Mouse (Mus musculus) erythroid progenitor cell, adult 5-6 weeks (primary cell): ENCODE results near the gene Amdhd1. TPM values are rescaled to one million over a fixed set of nuclear protein-coding genes. Genes with fewer than 3 reads are reported as not detected.

Experiments used
- ATAC-seq: replicated peaks from 2 replicates; pipeline ENCODE4 v1.8.0; 2016; ENCODE audit warnings: moderate number of reproducible peaks, mild to moderate bottlenecking, moderate TSS enrichment, inconsistent platforms; ENCODE audit not compliant: poor library complexity, low FRiP score, severe bottlenecking
- total RNA-seq, 2 experiments: library from RNA; stranded (forward) in 1 of 2; stranded (reverse) in 1 of 2; fragments of 150-400 nt in 1 of 2; fragments of 186-747, 209-891 nt in 1 of 2; gene quantifications; 2 replicates each; pipeline versions ENCODE4 v1.2.3 to v1.2.4; 2015 to 2017; ENCODE audit warnings: low replicate concordance in 2 of 2

The Amdhd1 gene
- total RNA-seq, 2 experiments from 2014 or later: 0.42 TPM; not detected in 1

GRCm38 (mm10) chr10:93541585-93541984 lies 1.8 kb upstream of the Amdhd1 start:
- ATAC-seq: no peak

- no peak for ATAC-seq
Measured at GRCm38 (mm10) chr10:93540431-93541210, 788 bp upstream of the Amdhd1 start, which contains the start of gene Ccdc38. Gene Ccdc38, plus strand, starts transcription at chr10:93540632.

GRCm38 (mm10) chr10:93538818-93539217 lies 1.0 kb downstream of the Amdhd1 start:
- no peak for ATAC-seq

DNA sequence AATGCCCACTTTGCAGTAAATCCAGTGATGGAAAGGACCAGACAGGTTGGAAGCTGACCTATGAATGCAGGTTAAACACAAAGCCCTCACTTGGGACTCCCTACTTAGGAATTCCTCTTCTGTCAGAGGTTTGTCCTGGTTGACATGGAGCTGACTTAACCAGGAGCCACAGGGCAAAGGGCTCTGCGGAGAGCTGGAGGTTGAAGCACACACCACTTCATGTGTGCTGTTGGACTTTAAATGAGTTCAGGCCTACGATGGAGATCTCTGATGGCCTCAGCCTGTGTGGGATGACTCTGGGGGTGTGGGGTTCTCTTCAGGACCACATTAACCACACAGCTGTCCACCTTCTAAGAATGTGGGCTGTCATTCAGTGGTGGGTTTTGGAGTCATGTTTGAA lies 1.5 kb downstream of the Amdhd1 start:
- no peak for ATAC-seq

- no peak for ATAC-seq
Measured at GRCm38 (mm10) chr10:93525329-93525728, 14.5 kb downstream of the Amdhd1 start.

- no peak for ATAC-seq
Measured at GRCm38 (mm10) chr10:93520994-93521393, 18.8 kb downstream of the Amdhd1 start.

- ATAC-seq: no peak
Measured at GRCm38 (mm10) chr10:93519756-93520155, 20.1 kb downstream of the Amdhd1 start.

- no peak for ATAC-seq
Measured at GRCm38 (mm10) chr10:93519159-93519558, 20.7 kb downstream of the Amdhd1 start.

- no peak for ATAC-seq
Measured at GRCm38 (mm10) chr10:93518620-93519019, 21.2 kb downstream of the Amdhd1 start.

GRCm38 (mm10) chr10:93518186-93518585 lies 21.6 kb downstream of the Amdhd1 start:
- ATAC-seq: no peak

DNA sequence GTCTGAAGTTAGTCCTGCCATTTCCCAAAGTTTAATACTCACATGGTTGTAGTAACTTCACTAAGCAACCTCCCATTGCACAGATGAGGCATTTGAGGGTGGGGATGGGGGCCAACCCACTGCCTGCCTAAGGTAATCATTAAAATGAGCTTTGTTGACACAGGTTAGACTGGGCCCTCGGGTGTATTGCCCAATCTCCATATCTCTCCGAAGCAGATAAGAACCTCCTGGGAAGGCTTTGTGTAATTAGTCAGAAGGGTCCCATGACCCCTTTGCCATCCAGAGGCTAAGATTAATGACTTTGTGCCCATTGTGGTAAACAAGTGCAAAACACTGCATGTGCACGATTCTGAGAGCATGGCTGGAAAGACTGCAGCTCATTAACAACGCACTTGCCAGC lies 22.1 kb downstream of the Amdhd1 start:
- no peak for ATAC-seq

GRCm38 (mm10) chr10:93515927-93516326 lies 23.9 kb downstream of the Amdhd1 start:
- ATAC-seq: no peak

DNA sequence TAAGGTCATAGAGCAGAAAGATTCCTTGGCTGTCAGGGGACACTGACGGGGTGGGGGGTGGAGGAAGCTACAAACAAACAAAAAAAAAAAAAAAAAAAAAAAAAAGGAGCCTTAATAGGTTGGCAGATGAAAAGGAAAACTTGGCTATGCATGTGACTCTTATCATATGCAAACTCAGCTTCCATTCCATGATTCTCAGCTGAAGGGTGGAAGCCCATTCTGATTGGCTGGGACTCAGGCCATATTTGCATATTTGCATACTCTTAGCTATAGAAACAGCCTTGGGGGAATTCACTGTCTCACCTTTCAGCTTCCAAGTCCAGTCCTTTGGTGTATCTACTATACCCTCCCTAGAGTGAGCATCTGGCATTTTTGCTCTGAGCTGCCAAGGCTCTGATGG lies 24.4 kb downstream of the Amdhd1 start:
- no peak for ATAC-seq

- ATAC-seq: no peak
Measured at GRCm38 (mm10) chr10:93509532-93510153, 30.2 kb downstream of the Amdhd1 start.

DNA sequence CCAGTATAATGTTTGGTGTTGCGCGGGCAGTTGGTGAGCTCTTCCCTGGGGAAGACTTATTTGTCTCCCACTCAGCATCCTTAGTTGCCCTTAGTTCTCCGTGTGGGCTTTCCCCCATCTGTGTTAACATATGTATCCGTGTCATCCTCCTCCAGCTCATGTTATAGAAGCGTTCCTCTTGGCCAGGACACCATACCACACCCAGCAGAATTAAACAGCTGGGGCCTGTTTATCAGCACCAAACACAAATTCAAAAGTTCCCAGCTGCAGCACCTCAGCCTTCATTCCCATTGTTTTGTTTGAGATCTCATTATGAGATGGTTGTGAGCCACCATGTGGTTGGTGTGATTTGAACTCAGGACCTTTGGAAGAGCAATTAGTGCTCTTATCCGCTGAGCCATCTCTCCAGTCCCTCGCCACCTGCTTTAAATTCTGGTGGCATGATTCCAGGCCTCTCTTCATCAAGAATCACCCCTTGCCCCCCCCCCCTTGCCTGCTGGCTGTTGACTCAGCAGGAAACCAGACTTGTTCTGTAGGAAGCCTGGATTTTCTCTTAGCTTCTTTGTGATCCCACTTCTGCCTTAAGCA lies 31.4 kb downstream of the Amdhd1 start:
- ATAC-seq: no peak

- ATAC-seq: no peak
Measured at GRCm38 (mm10) chr10:93501346-93501745, 38.5 kb downstream of the Amdhd1 start.

GRCm38 (mm10) chr10:93500864-93501263 lies 39.0 kb downstream of the Amdhd1 start:
- ATAC-seq: no peak

DNA sequence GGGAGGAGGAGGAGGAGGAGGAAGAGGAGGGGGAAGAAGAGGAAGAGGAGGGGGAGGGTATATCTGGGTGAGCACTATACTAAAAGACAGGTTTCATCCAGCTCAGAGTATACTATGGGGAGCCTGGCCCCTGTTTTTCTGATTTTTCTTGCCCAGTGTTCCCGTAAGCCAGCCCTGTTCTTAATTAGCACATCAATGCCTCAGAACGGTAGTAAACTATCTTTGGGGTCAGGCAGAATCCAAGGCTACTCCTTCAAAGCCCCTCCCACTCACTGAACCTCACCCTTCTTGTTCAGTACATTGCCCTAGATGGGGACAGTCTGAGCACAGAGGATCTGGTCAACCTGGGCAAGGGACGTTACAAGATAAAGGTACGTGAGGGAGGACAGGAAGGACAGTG lies 49.4 kb downstream of the Amdhd1 start:
- ATAC-seq: no peak

- no peak for ATAC-seq
Measured at GRCm38 (mm10) chr10:93488828-93489226, 51.0 kb downstream of the Amdhd1 start.

GRCm38 (mm10) chr10:93488066-93488827 lies 51.6 kb downstream of the Amdhd1 start, which contains the start of gene Hal:
Gene Hal, plus strand, starts transcription at chr10:93488768.
- no peak for ATAC-seq
